Mouse (Mus musculus) lung, postnatal 14 days (tissue): Measurements from ENCODE around the gene Mrps18a.

Experiments
- DNase-seq: peaks from one replicate; pipeline ENCODE4 v3.0.0; 2021

Mrps18a gene

GRCm38 (mm10) chr17:46152847-46153782 lies 42.3 kb downstream of the Mrps18a start, which contains the start of gene Mad2l1bp:
Gene Mad2l1bp, minus strand, starts transcription at chr17:46153553.
- peak; percentile 91 for DNase-seq

GRCm38 (mm10) chr17:46154336-46154735 lies 43.5 kb downstream of the Mrps18a start:
- DNase-seq = no peak

GRCm38 (mm10) chr17:46156680-46157079 lies 45.9 kb downstream of the Mrps18a start:
- no peak for DNase-seq

- no peak for DNase-seq
Measured at GRCm38 (mm10) chr17:46157131-46157530, 46.3 kb downstream of the Mrps18a start.

- no peak for DNase-seq
Measured at GRCm38 (mm10) chr17:46159236-46159635, 48.5 kb downstream of the Mrps18a start.

GRCm38 (mm10) chr17:46160090-46160662 lies 49.4 kb downstream of the Mrps18a start:
- peak; percentile 95 for DNase-seq

GRCm38 (mm10) chr17:46160686-46161085 lies 49.9 kb downstream of the Mrps18a start, which contains the start of gene Gtpbp2:
Gene Gtpbp2, plus strand, starts transcription at chr17:46161032.
- peak; percentile 93 for DNase-seq

- DNase-seq = peak; percentile 41
Measured at GRCm38 (mm10) chr17:46161179-46161578, 50.4 kb downstream of the Mrps18a start.

- no peak for DNase-seq
Measured at GRCm38 (mm10) chr17:46161710-46162109, 50.9 kb downstream of the Mrps18a start.

GRCm38 (mm10) chr17:46162551-46162950 lies 51.8 kb downstream of the Mrps18a start:
- DNase-seq = no peak

GRCm38 (mm10) chr17:46162951-46163421 lies 52.2 kb downstream of the Mrps18a start:
- DNase-seq = peak; percentile 60

- DNase-seq = no peak
Measured at GRCm38 (mm10) chr17:46164301-46164700, 53.5 kb downstream of the Mrps18a start.

- DNase-seq = no peak
Measured at GRCm38 (mm10) chr17:46164791-46165190, 54.0 kb downstream of the Mrps18a start.

- DNase-seq = no peak
Measured at GRCm38 (mm10) chr17:46165460-46165859, 54.7 kb downstream of the Mrps18a start.

- DNase-seq = no peak
Measured at GRCm38 (mm10) chr17:46166270-46166669, 55.5 kb downstream of the Mrps18a start.

- no peak for DNase-seq
Measured at GRCm38 (mm10) chr17:46167014-46167413, 56.2 kb downstream of the Mrps18a start.

- DNase-seq = no peak
Measured at GRCm38 (mm10) chr17:46168318-46168717, 57.5 kb downstream of the Mrps18a start.

GRCm38 (mm10) chr17:46168768-46169167 lies 58.0 kb downstream of the Mrps18a start:
- no peak for DNase-seq

- DNase-seq = peak; percentile 46
Measured at GRCm38 (mm10) chr17:46170538-46170937, 59.8 kb downstream of the Mrps18a start.
